Mouse (Mus musculus) heart, postnatal 10 days (tissue): ENCODE data around the gene Ghrhr. TPM values are rescaled to one million over a fixed set of nuclear protein-coding genes. Genes with fewer than 3 reads are reported as not detected.

Experiments
- DNase-seq, 2 experiments: peaks; one replicate each; pipeline ENCODE4 v3.0.0; 2021
- intact Hi-C: fragments of 180-260 bp; cut with DNase I; formaldehyde crosslinking; loops from one replicate; pipeline ENCODE4 v1.15.1; 2025
- total RNA-seq, 2 experiments: library from RNA; stranded (reverse); gene quantifications; 2 replicates each; pipeline ENCODE4 v1.2.3; 2021

The Ghrhr gene
- total RNA-seq, 2 experiments from 2014 or later: not detected

DNA sequence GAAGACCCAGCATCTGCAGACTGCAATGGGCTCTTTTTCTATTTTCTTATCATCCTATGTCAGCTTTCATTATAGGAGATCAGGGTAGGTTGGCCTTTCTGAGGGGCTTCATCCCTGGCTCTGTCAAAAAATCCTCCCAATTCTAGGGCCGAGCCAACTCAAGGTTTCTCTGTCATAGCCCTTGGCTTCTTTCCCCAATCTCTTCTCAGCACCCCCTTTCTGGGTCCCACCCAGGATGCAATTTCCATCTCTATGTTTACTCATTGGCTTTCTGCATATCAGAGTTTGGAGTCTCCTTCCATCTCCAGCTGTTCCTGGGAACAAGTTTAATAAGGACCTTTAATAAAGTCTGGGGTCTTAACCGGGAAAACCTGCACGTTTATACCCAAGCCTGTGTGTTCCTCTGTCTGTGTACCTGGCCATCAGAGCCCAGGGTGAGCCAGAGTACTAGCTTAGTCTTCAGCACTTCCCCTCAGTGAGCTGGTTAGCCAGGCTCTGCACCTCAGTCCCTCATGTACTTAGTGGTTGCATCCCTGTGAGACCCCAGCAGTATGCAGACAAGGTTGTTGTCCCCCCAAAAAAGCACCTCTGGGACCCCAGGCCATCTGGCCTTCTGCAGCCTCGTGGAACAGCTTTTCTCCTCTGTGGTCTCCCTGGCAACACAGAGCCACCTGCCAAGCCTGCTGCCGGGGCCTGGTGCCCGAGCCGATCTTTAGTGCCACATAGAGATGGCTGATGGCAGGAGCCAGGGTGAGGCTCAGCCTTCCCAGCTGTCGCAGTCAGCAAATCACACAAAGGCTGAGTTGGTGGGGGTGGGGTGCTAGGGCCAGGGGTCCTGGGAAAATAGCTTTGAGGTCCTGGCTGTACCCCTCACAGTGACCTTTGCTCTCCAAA is 59.4 kb downstream of the Ghrhr start:
- intact Hi-C loops: no loop called here
- peak in 1 of 2 experiments; percentile 28 for DNase-seq

DNA sequence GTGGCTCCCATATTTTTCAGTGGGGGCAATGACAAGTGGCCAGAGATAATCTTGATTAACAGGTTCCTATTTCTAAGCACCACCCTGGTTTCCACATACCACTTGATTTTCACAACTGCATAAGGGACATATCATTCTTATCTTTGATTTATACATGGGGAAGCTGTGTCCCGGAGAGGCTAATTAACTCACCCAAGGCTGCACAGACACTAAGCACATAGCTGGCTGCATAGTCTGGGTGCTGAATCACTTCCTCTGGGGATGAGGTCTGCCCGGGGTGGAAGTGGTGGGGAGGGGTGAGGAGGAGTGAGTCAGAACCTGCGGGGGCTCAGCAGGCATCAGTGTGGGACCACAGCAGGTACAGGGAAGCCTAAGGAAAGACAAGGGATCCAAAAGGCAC is 61.8 kb downstream of the Ghrhr start:
- intact Hi-C loops: no loop called here
- DNase-seq: no peak

Other genes starting within 250 kb of the Ghrhr start
- gene Crhr2, start 243.3 kb upstream of the Ghrhr start, total RNA-seq: 10 to 100 TPM in 1 of 2 experiments, 1 to 10 TPM in 1; 7.9 to 11.5 TPM
- gene Inmt, start 201.3 kb upstream of the Ghrhr start, total RNA-seq: not detected
- gene Mindy4, start 172.9 kb upstream of the Ghrhr start, total RNA-seq: 1 to 10 TPM; 4.9 to 5.2 TPM
- gene Aqp1, start 39.9 kb upstream of the Ghrhr start, total RNA-seq: 100 to 1,000 TPM; 195 to 252 TPM
- 1 to 10 TPM; 7.7 to 8.3 TPM for gene Adcyap1r1, start 75.7 kb downstream of the Ghrhr start, total RNA-seq